ENCODE assay signal across 8 mouse cellular contexts in genomic region chr19:44280755-44281154, GRCm38 (mm10). TPM values are rescaled to one million over a fixed set of nuclear protein-coding genes. Genes with fewer than 3 reads are reported as not detected.
DNase-seq lines count a peak whose midpoint lies in the region; ATAC-seq and TF ChIP-seq lines count a peak whose summit lies in the region.

No protein-coding gene starts in this region.

- TF ChIP-seq CTCF in embryonic fibroblast, embryonic 13.5 days (IDR thresholded peaks at IDR 0.05; ENCODE audit: borderline replicate concordance, insufficient read depth, low read length), result no peak

- 8% methylated on average over 6 of the region's 6 CpGs for WGBS in intestine, embryonic 14.5 days
- WGBS in lung, embryonic 16.5 days, result 5% methylated on average over 6 of the region's 6 CpGs

- no peak overlapping the region for H3K4me2 ChIP-seq in intestine, embryonic 14.5 days (ENCODE audit: low read length)
- H3K4me2 ChIP-seq in lung, embryonic 16.5 days (ENCODE audit: low read depth, low read length), result peak overlapping the region; percentile 8

- no peak overlapping the region for H3K9ac ChIP-seq in intestine, embryonic 14.5 days (ENCODE audit: low read length)
- H3K9ac ChIP-seq in lung, embryonic 16.5 days (ENCODE audit: low read length), result peak overlapping the region; percentile 57

- peaks cover 23% of the 10 kb centered on the region for H3K4me1 ChIP-seq in embryonic fibroblast, embryonic 13.5 days (ENCODE audit: control insufficient read depth, insufficient read depth, low read length)
- H3K4me1 ChIP-seq in intestine, embryonic 14.5 days (replicated peaks; ENCODE audit: control insufficient read depth, insufficient read depth, low read length), result peaks cover 40% of the 10 kb centered on the region
- H3K4me1 ChIP-seq in lung, embryonic 16.5 days (replicated peaks; ENCODE audit: control insufficient read depth, insufficient read depth, low read length), result peaks cover 41% of the 10 kb centered on the region

- H3K4me3 ChIP-seq in embryonic fibroblast, embryonic 13.5 days (ENCODE audit: insufficient read depth, low read length), result no peak overlapping the region
- no peak overlapping the region for H3K4me3 ChIP-seq in intestine, embryonic 14.5 days (ENCODE audit: low read depth, low read length)
- H3K4me3 ChIP-seq in lung, embryonic 16.5 days (ENCODE audit: low read length), result no peak overlapping the region

- DNase-seq in 3T3-L1 (ENCODE audit: low read depth, low spot score), result peak; percentile 98
- DNase-seq in MN1 (ENCODE audit: low spot score), result peak; percentile 76
- peak; percentile 63 for DNase-seq in intestine, embryonic 14.5 days (ENCODE audit: low spot score)
- DNase-seq in thymus, adult 18-20 months, result peak; percentile 37 to 64
- DNase-seq in frontal cortex, postnatal 14 days (ENCODE audit: low spot score in 2 of 2), result no peak

- no peaks in the 10 kb centered on the region for H3K27me3 ChIP-seq in intestine, embryonic 14.5 days (replicated peaks; ENCODE audit: control insufficient read depth, insufficient read depth, low read length)
- no peaks in the 10 kb centered on the region for H3K27me3 ChIP-seq in lung, embryonic 16.5 days (ENCODE audit: control insufficient read depth, insufficient read depth, low read depth, low read length)

- H3K36me3 ChIP-seq in intestine, embryonic 14.5 days (ENCODE audit: control insufficient read depth, insufficient read depth, low read length), result no peaks in the 10 kb centered on the region
- H3K36me3 ChIP-seq in lung, embryonic 16.5 days (ENCODE audit: control insufficient read depth, insufficient read depth, low read length), result no peaks in the 10 kb centered on the region

- H3K9me3 ChIP-seq in intestine, embryonic 14.5 days (ENCODE audit: control insufficient read depth, low read length), result no peaks in the 10 kb centered on the region
- no peaks in the 10 kb centered on the region for H3K9me3 ChIP-seq in lung, embryonic 16.5 days (ENCODE audit: control insufficient read depth, low read length)

- ATAC-seq in intestine, embryonic 14.5 days (replicated peaks; ENCODE audit: low FRiP score, low TSS enrichment, low read depth), result no peak
- ATAC-seq in lung, embryonic 16.5 days (ENCODE audit: low read depth), result no peak
- no peak for ATAC-seq in monocyte, adult 5-6 weeks (replicated peaks; ENCODE audit: insufficient number of reproducible peaks, low FRiP score, low TSS enrichment, poor library complexity, severe bottlenecking)

- no peak for TF ChIP-seq POLR2A in embryonic fibroblast, embryonic 13.5 days (IDR thresholded peaks at IDR 0.05; ENCODE audit: low read depth, low read length)

- peak overlapping the region; percentile 81 for H3K27ac ChIP-seq in embryonic fibroblast, embryonic 13.5 days (ENCODE audit: insufficient read depth, low read length)
- peak overlapping the region; percentile 25 for H3K27ac ChIP-seq in intestine, embryonic 14.5 days (ENCODE audit: low read depth)
- peak overlapping the region; percentile 99 for H3K27ac ChIP-seq in lung, embryonic 16.5 days (ENCODE audit: low read length)

RNA-seq across cellular contexts. Expression of gene Scd2, which starts 12.7 kb away (rescaled TPM):
- 442 and 478 TPM in 2 replicates for polyA plus RNA-seq in embryonic fibroblast, embryonic 13.5 days (2011; ENCODE audit: insufficient read length, low read depth, missing spikeins)
- polyA plus RNA-seq in intestine, embryonic 14.5 days (2014; fragmentation: Nextera tagmentation; extraction: Ambion mirVana), result 341 and 386 TPM in 2 replicates
- 225 and 232 TPM in 2 replicates for polyA plus RNA-seq in lung, embryonic 16.5 days (2015; fragmentation: Nextera tagmentation; extraction: Ambion mirVana)
- total RNA-seq in monocyte, adult 5-6 weeks (2017), result 38.6 to 52.6 TPM (median 50.7 TPM) in 3 replicates

RNA-seq across cellular contexts. Expression of gene Scd4, which starts 52.1 kb away (rescaled TPM):
- 0.35 and 0.72 TPM in 2 replicates for polyA plus RNA-seq in embryonic fibroblast, embryonic 13.5 days (2011; ENCODE audit: insufficient read length, low read depth, missing spikeins)
- 0.08 and 0.20 TPM in 2 replicates for polyA plus RNA-seq in intestine, embryonic 14.5 days (2014; fragmentation: Nextera tagmentation; extraction: Ambion mirVana)
- polyA plus RNA-seq in lung, embryonic 16.5 days (2015; fragmentation: Nextera tagmentation; extraction: Ambion mirVana), result 0.40 and 0.49 TPM in 2 replicates
- 1.7 TPM in 1 of 3 replicates, not detected in the others for total RNA-seq in monocyte, adult 5-6 weeks (2017)

Comparison
In these comparisons a context has a peak if more than half of its experiments do, and no peak if none do; other contexts are left out.
1. DNase-seq: peak in 3T3-L1 (single experiment), MN1 (single experiment), intestine, embryonic 14.5 days (single experiment) and thymus, adult 18-20 months (2 of 2); none in frontal cortex, postnatal 14 days (0 of 2).
2. H3K27ac ChIP-seq: peak in every context shown above with its lines; median percentile 99 in lung, embryonic 16.5 days; 81 in embryonic fibroblast, embryonic 13.5 days; 25 in intestine, embryonic 14.5 days.